In genomic region chr3:88331282-88331681, GRCm38 (mm10) we compare ENCODE assay signal across 9 mouse cellular contexts. TPM values are rescaled to one million over a fixed set of nuclear protein-coding genes. Genes with fewer than 3 reads are reported as not detected.
DNase-seq lines count a peak whose midpoint lies in the region; ATAC-seq and TF ChIP-seq lines count a peak whose summit lies in the region.
"Had no signal": no experiment of that assay in that cellular context is flagged by ENCODE, and none has a peak within 500 bp of the region (broad histone marks: within the 10 kb centered on the region; RNA-seq: fewer than 3 reads in every experiment).

No protein-coding gene starts in this region.

- TF ChIP-seq POLR2A in bone marrow, adult 2 months (IDR thresholded peaks at IDR 0.05; ENCODE audit: borderline replicate concordance, control insufficient read depth, low read depth, low read length) = no peak
- no peak for TF ChIP-seq POLR2A in small intestine, adult 2 months (IDR thresholded peaks at IDR 0.05; ENCODE audit: low read depth, low read length)

- peak; percentile 86 for TF ChIP-seq CTCF in bone marrow, adult 2 months (IDR thresholded peaks at IDR 0.05; ENCODE audit: control insufficient read depth, insufficient read depth, low read length)
- TF ChIP-seq CTCF in small intestine, adult 2 months (IDR thresholded peaks at IDR 0.05; ENCODE audit: extremely low read depth, insufficient read length, insufficient replicate concordance, low read depth, low read length) = peak; percentile 77; the same call in 1 of the 2 replicates

- no peak overlapping the region for H3K4me2 ChIP-seq in forebrain, embryonic 11.5 days (ENCODE audit: low read depth, low read length, severe bottlenecking)
- H3K4me2 ChIP-seq: embryonic facial prominence, embryonic 15.5 days had no signal

- no peak overlapping the region for H3K4me3 ChIP-seq in heart, embryonic 10.5 days
- H3K4me3 ChIP-seq in bone marrow, adult 2 months (replicated peaks; ENCODE audit: control insufficient read depth, low read depth, low read length) = no peak overlapping the region
- H3K4me3 ChIP-seq in small intestine, adult 2 months (ENCODE audit: low read depth, low read length) = no peak overlapping the region
- H3K4me3 ChIP-seq in forebrain, embryonic 11.5 days (ENCODE audit: low read depth, low read length) = no peak overlapping the region
- H3K4me3 ChIP-seq: embryonic facial prominence, embryonic 15.5 days had no signal

- H3K36me3 ChIP-seq in heart, embryonic 10.5 days = peaks cover 37% of the 10 kb centered on the region
- peaks cover 18% of the 10 kb centered on the region for H3K36me3 ChIP-seq in small intestine, adult 2 months (ENCODE audit: control insufficient read depth, insufficient read depth, low read length)
- H3K36me3 ChIP-seq in forebrain, embryonic 11.5 days (ENCODE audit: control insufficient read depth, insufficient read depth, low read length) = no peaks in the 10 kb centered on the region

- H3K27ac ChIP-seq in heart, embryonic 10.5 days = no peak overlapping the region
- H3K27ac ChIP-seq in bone marrow, adult 2 months (ENCODE audit: control insufficient read depth, insufficient read depth, low read depth, low read length, poor library complexity) = no peak overlapping the region
- no peak overlapping the region for H3K27ac ChIP-seq in small intestine, adult 2 months (ENCODE audit: insufficient read depth, low read depth, low read length)
- no peak overlapping the region for H3K27ac ChIP-seq in forebrain, embryonic 11.5 days (ENCODE audit: low read depth, low read length)
- H3K27ac ChIP-seq: embryonic facial prominence, embryonic 15.5 days had no signal

- peak; percentile 35 to 59 for DNase-seq in heart, adult 18-20 months
- DNase-seq in heart, embryonic 10.5 days (ENCODE audit: low spot score) = no peak
- peak; percentile 62 for DNase-seq in CD4-positive helper T cell, adult 2 months (ENCODE audit: low read depth, low spot score)
- DNase-seq in kidney, adult 9 months = peak; percentile 66
- no peak for DNase-seq in forebrain, embryonic 11.5 days (ENCODE audit: low spot score)
- no peak for DNase-seq in frontal cortex, postnatal 10 days (ENCODE audit: low spot score in 2 of 2)

- H3K9ac ChIP-seq in forebrain, embryonic 11.5 days (ENCODE audit: low read length) = no peak overlapping the region
- H3K9ac ChIP-seq: embryonic facial prominence, embryonic 15.5 days had no signal

- WGBS in heart, embryonic 10.5 days = 28% methylated on average over 2 of the region's 2 CpGs
- 1% methylated on average over 2 of the region's 2 CpGs for WGBS in bone marrow, adult 2 months
- 11% methylated on average over 2 of the region's 2 CpGs for WGBS in small intestine, adult 2 months
- 12% methylated on average over 2 of the region's 2 CpGs for WGBS in forebrain, embryonic 11.5 days

- peaks cover 10% of the 10 kb centered on the region for H3K27me3 ChIP-seq in heart, embryonic 10.5 days (ENCODE audit: insufficient read depth, poor library complexity, severe bottlenecking)
- no peaks in the 10 kb centered on the region for H3K27me3 ChIP-seq in small intestine, adult 2 months (ENCODE audit: control insufficient read depth, insufficient read depth, low read length)
- H3K27me3 ChIP-seq in forebrain, embryonic 11.5 days (ENCODE audit: control insufficient read depth, insufficient read depth, low read length) = no peaks in the 10 kb centered on the region
- H3K27me3 ChIP-seq: embryonic facial prominence, embryonic 15.5 days had no signal

- no peaks in the 10 kb centered on the region for H3K9me3 ChIP-seq in heart, embryonic 10.5 days
- no peaks in the 10 kb centered on the region for H3K9me3 ChIP-seq in forebrain, embryonic 11.5 days (ENCODE audit: control insufficient read depth, low read length)
- H3K9me3 ChIP-seq: embryonic facial prominence, embryonic 15.5 days had no signal

- ATAC-seq in forebrain, embryonic 11.5 days (replicated peaks; ENCODE audit: low FRiP score) = no peak

- peaks cover 25% of the 10 kb centered on the region for H3K4me1 ChIP-seq in heart, embryonic 10.5 days
- no peaks in the 10 kb centered on the region for H3K4me1 ChIP-seq in bone marrow, adult 2 months (ENCODE audit: control insufficient read depth, insufficient read depth, low read length)
- H3K4me1 ChIP-seq in small intestine, adult 2 months (ENCODE audit: control insufficient read depth, insufficient read depth, insufficient read length, low read length) = peaks cover 11% of the 10 kb centered on the region
- no peaks in the 10 kb centered on the region for H3K4me1 ChIP-seq in forebrain, embryonic 11.5 days (replicated peaks; ENCODE audit: control insufficient read depth, insufficient read depth, low read length)

RNA-seq across cellular contexts. Expression of gene Tmem79, which starts 4.7 kb away (rescaled TPM):
- 1 to 10 TPM; 1.4 to 4.3 TPM for total RNA-seq in heart, adult 18-20 months (2021)
- 2.5 and 2.6 TPM in 2 replicates for polyA plus RNA-seq in heart, embryonic 10.5 days (2016; fragmentation: Nextera tagmentation; extraction: Ambion mirVana)
- polyA plus RNA-seq in bone marrow, adult 2 months (2011; ENCODE audit: insufficient read depth, insufficient read length, low replicate concordance, missing spikeins) = 1.8 and 3.1 TPM in 2 replicates
- 32.5 and 47.1 TPM in 2 replicates for polyA plus RNA-seq in small intestine, adult 2 months (2012; rRNA removed)
- 1.6 and 2.7 TPM in 2 replicates for polyA plus RNA-seq in forebrain, embryonic 11.5 days (2014; fragmentation: Nextera tagmentation; extraction: Ambion mirVana)

RNA-seq across cellular contexts. Expression of gene Smg5, which starts 4.8 kb away (rescaled TPM):
- total RNA-seq in heart, adult 18-20 months (2021) = 10 to 100 TPM; 48.3 to 55.9 TPM
- polyA plus RNA-seq in heart, embryonic 10.5 days (2016; fragmentation: Nextera tagmentation; extraction: Ambion mirVana) = 64.5 and 76.0 TPM in 2 replicates
- 37.2 and 65.6 TPM in 2 replicates for polyA plus RNA-seq in bone marrow, adult 2 months (2011; ENCODE audit: insufficient read depth, insufficient read length, low replicate concordance, missing spikeins)
- polyA plus RNA-seq in small intestine, adult 2 months (2012; rRNA removed) = 33.9 and 42.4 TPM in 2 replicates
- polyA plus RNA-seq in forebrain, embryonic 11.5 days (2014; fragmentation: Nextera tagmentation; extraction: Ambion mirVana) = 70.6 and 75.4 TPM in 2 replicates

RNA-seq across cellular contexts. Expression of gene Glmp, which starts 6.5 kb away (rescaled TPM):
- 10 to 100 TPM; 67.8 to 84.2 TPM for total RNA-seq in heart, adult 18-20 months (2021)
- polyA plus RNA-seq in heart, embryonic 10.5 days (2016; fragmentation: Nextera tagmentation; extraction: Ambion mirVana) = 164 and 179 TPM in 2 replicates
- polyA plus RNA-seq in bone marrow, adult 2 months (2011; ENCODE audit: insufficient read depth, insufficient read length, low replicate concordance, missing spikeins) = 18.0 and 79.0 TPM in 2 replicates
- 82.0 and 181 TPM in 2 replicates for polyA plus RNA-seq in small intestine, adult 2 months (2012; rRNA removed)
- polyA plus RNA-seq in forebrain, embryonic 11.5 days (2014; fragmentation: Nextera tagmentation; extraction: Ambion mirVana) = 77.2 and 87.2 TPM in 2 replicates

RNA-seq across cellular contexts. Expression of gene Paqr6, which starts 33.1 kb away (rescaled TPM):
- under 1 TPM; 0.60 to 0.67 TPM for total RNA-seq in heart, adult 18-20 months (2021)
- 1.7 and 2.2 TPM in 2 replicates for polyA plus RNA-seq in heart, embryonic 10.5 days (2016; fragmentation: Nextera tagmentation; extraction: Ambion mirVana)
- 3.6 TPM in 1 of 2 replicates, not detected in the other for polyA plus RNA-seq in bone marrow, adult 2 months (2011; ENCODE audit: insufficient read depth, insufficient read length, low replicate concordance, missing spikeins)
- 1.5 and 1.7 TPM in 2 replicates for polyA plus RNA-seq in small intestine, adult 2 months (2012; rRNA removed)
- polyA plus RNA-seq in forebrain, embryonic 11.5 days (2014; fragmentation: Nextera tagmentation; extraction: Ambion mirVana) = 1.1 and 1.2 TPM in 2 replicates

RNA-seq across cellular contexts. Expression of gene Cct3, which starts 34.4 kb away (rescaled TPM):
- 100 to 1,000 TPM; 184 to 197 TPM for total RNA-seq in heart, adult 18-20 months (2021)
- polyA plus RNA-seq in heart, embryonic 10.5 days (2016; fragmentation: Nextera tagmentation; extraction: Ambion mirVana) = 626 and 718 TPM in 2 replicates
- polyA plus RNA-seq in bone marrow, adult 2 months (2011; ENCODE audit: insufficient read depth, insufficient read length, low replicate concordance, missing spikeins) = 63.5 and 81.0 TPM in 2 replicates
- polyA plus RNA-seq in small intestine, adult 2 months (2012; rRNA removed) = 46.0 and 73.9 TPM in 2 replicates
- polyA plus RNA-seq in forebrain, embryonic 11.5 days (2014; fragmentation: Nextera tagmentation; extraction: Ambion mirVana) = 725 and 780 TPM in 2 replicates

Comparison
In these comparisons a context has a peak if more than half of its experiments do, and no peak if none do; other contexts are left out.
1. DNase-seq: peak in heart, adult 18-20 months (2 of 2), CD4-positive helper T cell, adult 2 months (single experiment) and kidney, adult 9 months (single experiment); none in heart, embryonic 10.5 days (single experiment), forebrain, embryonic 11.5 days (single experiment) and frontal cortex, postnatal 10 days (0 of 2).